Mouse (Mus musculus): ENCODE measurements around the gene Elavl4.
A peak's percentile ranks its signal among the peaks of the same experiment; 100 is the strongest.

Elavl4 gene

GRCm38 (mm10) chr4:110351178-110352000 lies at the start of gene Elavl4:
Elavl4 (minus strand) TSS chr4:110351909.
- DNase-seq (ENCODE audit: low read depth, low spot score): peak; percentile 0

- no peak for DNase-seq (ENCODE audit: low read depth, low spot score)
Observed at GRCm38 (mm10) chr4:110397618-110398045, 45.9 kb upstream of the Elavl4 start, which contains the start of gene Agbl4. Agbl4 (plus strand) TSS chr4:110397661.

- no peak for DNase-seq (ENCODE audit: low read depth, low spot score)
Observed at GRCm38 (mm10) chr4:110396221-110396620, 44.5 kb upstream of the Elavl4 start.

- DNase-seq (ENCODE audit: low read depth, low spot score): no peak
Observed at GRCm38 (mm10) chr4:110360568-110360967, 8.9 kb upstream of the Elavl4 start.

GRCm38 (mm10) chr4:110352001-110352369 lies 276 bp upstream of the Elavl4 start:
- DNase-seq (ENCODE audit: low read depth, low spot score): no peak

- no peak for DNase-seq (ENCODE audit: low read depth, low spot score)
Observed at GRCm38 (mm10) chr4:110350856-110351177, 892 bp downstream of the Elavl4 start.

- no peak for DNase-seq (ENCODE audit: low read depth, low spot score)
Observed at GRCm38 (mm10) chr4:110323912-110324311, 27.8 kb downstream of the Elavl4 start.

- no peak for DNase-seq (ENCODE audit: low read depth, low spot score)
Observed at GRCm38 (mm10) chr4:110312126-110312525, 39.6 kb downstream of the Elavl4 start.

GRCm38 (mm10) chr4:110306972-110307371 lies 44.7 kb downstream of the Elavl4 start:
- no peak for DNase-seq (ENCODE audit: low read depth, low spot score)

GRCm38 (mm10) chr4:110306559-110306958 lies 45.1 kb downstream of the Elavl4 start:
- DNase-seq (ENCODE audit: low read depth, low spot score): no peak

- DNase-seq (ENCODE audit: low read depth, low spot score): no peak
Observed at GRCm38 (mm10) chr4:110295793-110296192, 55.9 kb downstream of the Elavl4 start.

GRCm38 (mm10) chr4:110293238-110293637 lies 58.5 kb downstream of the Elavl4 start:
- no peak for DNase-seq (ENCODE audit: low read depth, low spot score)

GRCm38 (mm10) chr4:110292471-110292870 lies 59.2 kb downstream of the Elavl4 start:
- DNase-seq (ENCODE audit: low read depth, low spot score): no peak

GRCm38 (mm10) chr4:110290544-110291095 lies 61.1 kb downstream of the Elavl4 start:
- DNase-seq (ENCODE audit: low read depth, low spot score): no peak

GRCm38 (mm10) chr4:110290056-110290455 lies 61.7 kb downstream of the Elavl4 start:
- no peak for DNase-seq (ENCODE audit: low read depth, low spot score)

- DNase-seq (ENCODE audit: low read depth, low spot score): no peak
Observed at GRCm38 (mm10) chr4:110287412-110288067, 64.2 kb downstream of the Elavl4 start.

GRCm38 (mm10) chr4:110286841-110287240 lies 64.9 kb downstream of the Elavl4 start:
- no peak for DNase-seq (ENCODE audit: low read depth, low spot score)

- no peak for DNase-seq (ENCODE audit: low read depth, low spot score)
Observed at GRCm38 (mm10) chr4:110286371-110286781, 65.3 kb downstream of the Elavl4 start.

- DNase-seq (ENCODE audit: low read depth, low spot score): no peak
Observed at GRCm38 (mm10) chr4:110285346-110286330, 66.1 kb downstream of the Elavl4 start.

GRCm38 (mm10) chr4:110284446-110284845 lies 67.3 kb downstream of the Elavl4 start:
- DNase-seq (ENCODE audit: low read depth, low spot score): no peak

- no peak for DNase-seq (ENCODE audit: low read depth, low spot score)
Observed at GRCm38 (mm10) chr4:110270046-110270445, 81.7 kb downstream of the Elavl4 start.

Measured in CD4-positive, CD25-positive, alpha-beta regulatory T cell, adult 2 months (primary cell).